Mouse (Mus musculus) megakaryocyte, embryonic 14.5 days (primary cell): Measurements from ENCODE around the gene Pkig. TPM values are rescaled to one million over a fixed set of nuclear protein-coding genes. Genes with fewer than 3 reads are reported as not detected.

Experiments
- H3K27me3 ChIP-seq: replicated peaks from 2 replicates; pipeline ENCODE3; 2012; ENCODE audit warnings: inconsistent platforms
- H3K36me3 ChIP-seq: replicated peaks from 2 replicates; pipeline ENCODE3; 2012; ENCODE audit warnings: low read length, inconsistent platforms, mixed read lengths
- H3K4me1 ChIP-seq: 2 replicates; pipeline ENCODE4 v1.6.1; 2012; ENCODE audit warnings: inconsistent platforms
- H3K4me3 ChIP-seq: replicated peaks from 2 replicates; pipeline ENCODE3; 2012; ENCODE audit warnings: moderate library complexity, mild to moderate bottlenecking, inconsistent platforms
- H3K9me3 ChIP-seq: 2 replicates; pipeline ENCODE4 v1.6.1; 2012; ENCODE audit warnings: inconsistent platforms
- FLI1 ChIP-seq: IDR thresholded peaks from 2 replicates; pipeline ENCODE4 v1.6.1; 2012; ENCODE audit warnings: low read length, inconsistent platforms, mixed read lengths
- GATA1 ChIP-seq: IDR thresholded peaks from 3 replicates; pipeline ENCODE4 v1.6.1; 2012; ENCODE audit warnings: mixed read lengths, low read length, inconsistent platforms, borderline replicate concordance
- polyA plus RNA-seq: library from polyadenylated mRNA; stranded (reverse); fragments of >175 nt; gene quantifications from 2 replicates; pipeline ENCODE4 v1.2.3, GENCODE M21; 2012; ENCODE audit warnings: low replicate concordance; ENCODE audit not compliant: insufficient read depth

The Pkig gene
- polyA plus RNA-seq, 1 experiment, result 348 TPM

- H3K36me3 ChIP-seq, result peaks cover 2% of the 10 kb centered on the region
- TF ChIP-seq FLI1 (no peak), GATA1 (no peak)
- peak overlapping the region; percentile 51 for H3K4me3 ChIP-seq
- H3K4me1 ChIP-seq, result peaks cover 97% of the 10 kb centered on the region
- peaks cover 8% of the 10 kb centered on the region for H3K27me3 ChIP-seq
- H3K9me3 ChIP-seq, result no peaks in the 10 kb centered on the region
Observed at GRCm38 (mm10) chr2:163744801-163745570, 86.8 kb downstream of the Pkig start.

GRCm38 (mm10) chr2:163749647-163750611 lies 91.7 kb downstream of the Pkig start, which contains the start of gene Ada:
Ada (minus strand) TSS chr2:163750239.
- Histone ChIP-seq H3K4me3 (peak within 1 kb of the TSS; percentile 93), H3K9me3 (no peaks in the 10 kb centered on the region), H3K36me3 (no peaks in the 10 kb centered on the region), H3K4me1 (peaks cover 71% of the 10 kb centered on the region), H3K27me3 (peaks cover 18% of the 10 kb centered on the region)
- TF ChIP-seq GATA1 (no peak), FLI1 (no peak)

GRCm38 (mm10) chr2:163754228-163754627 lies 96.0 kb downstream of the Pkig start:
- TF ChIP-seq GATA1 (no peak), FLI1 (no peak)
- Histone ChIP-seq H3K36me3 (no peaks in the 10 kb centered on the region), H3K27me3 (peaks cover 16% of the 10 kb centered on the region), H3K4me1 (peaks cover 43% of the 10 kb centered on the region), H3K9me3 (no peaks in the 10 kb centered on the region), H3K4me3 (no peak overlapping the region)

- H3K27me3 ChIP-seq, result peaks cover 16% of the 10 kb centered on the region
- H3K4me3 ChIP-seq, result no peak overlapping the region
- H3K4me1 ChIP-seq, result peaks cover 27% of the 10 kb centered on the region
- H3K9me3 ChIP-seq, result no peaks in the 10 kb centered on the region
- TF ChIP-seq FLI1, result no peak
- TF ChIP-seq GATA1, result no peak
- no peaks in the 10 kb centered on the region for H3K36me3 ChIP-seq
Observed at GRCm38 (mm10) chr2:163756723-163757122, 98.5 kb downstream of the Pkig start.

- no peak for TF ChIP-seq FLI1
- no peak for TF ChIP-seq GATA1
- Histone ChIP-seq H3K4me3 (no peak overlapping the region), H3K4me1 (peaks cover 24% of the 10 kb centered on the region), H3K36me3 (no peaks in the 10 kb centered on the region), H3K27me3 (peaks cover 11% of the 10 kb centered on the region), H3K9me3 (no peaks in the 10 kb centered on the region)
Observed at GRCm38 (mm10) chr2:163758146-163758545, 100.0 kb downstream of the Pkig start.

- Histone ChIP-seq H3K4me3 (no peak overlapping the region), H3K36me3 (no peaks in the 10 kb centered on the region), H3K27me3 (peaks cover 6% of the 10 kb centered on the region), H3K4me1 (peaks cover 21% of the 10 kb centered on the region), H3K9me3 (no peaks in the 10 kb centered on the region)
- TF ChIP-seq GATA1, result no peak
- TF ChIP-seq FLI1, result no peak
Observed at GRCm38 (mm10) chr2:163760589-163760988, 102.4 kb downstream of the Pkig start.

- H3K27me3 ChIP-seq, result peaks cover 5% of the 10 kb centered on the region
- TF ChIP-seq FLI1, result no peak
- TF ChIP-seq GATA1, result no peak
- H3K36me3 ChIP-seq, result no peaks in the 10 kb centered on the region
- no peaks in the 10 kb centered on the region for H3K9me3 ChIP-seq
- no peak overlapping the region for H3K4me3 ChIP-seq
- H3K4me1 ChIP-seq, result peaks cover 22% of the 10 kb centered on the region
Observed at GRCm38 (mm10) chr2:163761402-163761801, 103.2 kb downstream of the Pkig start.

GRCm38 (mm10) chr2:163766261-163766660 lies 108.1 kb downstream of the Pkig start:
- Histone ChIP-seq H3K4me3 (no peak overlapping the region), H3K9me3 (no peaks in the 10 kb centered on the region), H3K36me3 (no peaks in the 10 kb centered on the region), H3K4me1 (peaks cover 55% of the 10 kb centered on the region), H3K27me3 (no peaks in the 10 kb centered on the region)
- no peak for TF ChIP-seq FLI1

GRCm38 (mm10) chr2:163766890-163767289 lies 108.7 kb downstream of the Pkig start:
- TF ChIP-seq FLI1, result no peak
- TF ChIP-seq GATA1, result no peak
- no peak overlapping the region for H3K4me3 ChIP-seq

GRCm38 (mm10) chr2:163770731-163771130 lies 112.5 kb downstream of the Pkig start:
- no peak for TF ChIP-seq FLI1
- TF ChIP-seq GATA1, result no peak
- no peaks in the 10 kb centered on the region for H3K9me3 ChIP-seq
- no peak overlapping the region for H3K4me3 ChIP-seq
- H3K27me3 ChIP-seq, result peaks cover 4% of the 10 kb centered on the region
- no peaks in the 10 kb centered on the region for H3K36me3 ChIP-seq
- peaks cover 64% of the 10 kb centered on the region for H3K4me1 ChIP-seq

More at GRCm38 (mm10) chr2:163766890-163767289, 108.7 kb downstream of the Pkig start:
- Histone ChIP-seq H3K27me3 (no peaks in the 10 kb centered on the region), H3K9me3 (no peaks in the 10 kb centered on the region), H3K36me3 (no peaks in the 10 kb centered on the region), H3K4me1 (peaks cover 59% of the 10 kb centered on the region)

Other genes starting within 250 kb of the Pkig start
- gene Oser1, start 233.7 kb upstream of the Pkig start, polyA plus RNA-seq, result 2.4 and 3.5 TPM in 2 replicates
- gene Gdap1l1, start 219.9 kb upstream of the Pkig start, polyA plus RNA-seq, result 0.47 TPM in 1 of 2 replicates, not detected in the other
- 0.68 and 1.1 TPM in 2 replicates for gene Fitm2, start 185.8 kb upstream of the Pkig start, polyA plus RNA-seq
- gene R3hdml, start 166.1 kb upstream of the Pkig start, polyA plus RNA-seq, result not detected in 2 replicates
- 0.08 TPM in 1 of 2 replicates, not detected in the other for gene Hnf4a, start 151.6 kb upstream of the Pkig start, polyA plus RNA-seq
- 5.6 and 12.6 TPM in 2 replicates for gene Ttpal, start 56.1 kb upstream of the Pkig start, polyA plus RNA-seq
- gene Serinc3, start 13.3 kb upstream of the Pkig start, polyA plus RNA-seq, result 8.6 and 31.2 TPM in 2 replicates
- gene Ada, start 91.9 kb downstream of the Pkig start, polyA plus RNA-seq, result 6.1 and 21.4 TPM in 2 replicates
- gene Ccn5, start 162.5 kb downstream of the Pkig start, polyA plus RNA-seq, result not detected in 2 replicates
- gene Kcnk15, start 195.3 kb downstream of the Pkig start, polyA plus RNA-seq, result not detected in 2 replicates